Mouse (Mus musculus) intestine, postnatal 0 days (tissue): ENCODE results near the gene Lamtor4. TPM values are rescaled to one million over a fixed set of nuclear protein-coding genes. Genes with fewer than 3 reads are reported as not detected.

Source experiments
- ATAC-seq: fragments of 200-750 bp; cut with Nextera tagmentation; 2 replicates; pipeline ENCODE4 v1.8.0; 2017; ENCODE audit warnings: mild to moderate bottlenecking, moderate TSS enrichment, moderate library complexity
- H3K27ac ChIP-seq: fragments of 300-500 bp; sonication (generic); 2 replicates; pipeline ENCODE4 v1.5.1; 2014; ENCODE audit warnings: mild to moderate bottlenecking, low read depth, low read length, moderate library complexity
- H3K27me3 ChIP-seq: fragments of 300-500 bp; sonication (generic); replicated peaks from 2 replicates; pipeline ENCODE4 v1.6.1; 2014; ENCODE audit warnings: low read length, mixed read lengths; ENCODE audit not compliant: control insufficient read depth, insufficient read depth
- H3K36me3 ChIP-seq: fragments of 300-500 bp; sonication (generic); 2 replicates; pipeline ENCODE4 v1.6.1; 2014; ENCODE audit warnings: mild to moderate bottlenecking, moderate library complexity; ENCODE audit not compliant: control insufficient read depth, insufficient read depth
- H3K4me1 ChIP-seq: fragments of 300-500 bp; sonication (generic); replicated peaks from 2 replicates; pipeline ENCODE4 v1.6.1; 2014; ENCODE audit warnings: antibody characterized with exemption, low read length, mixed read lengths; ENCODE audit not compliant: control insufficient read depth, insufficient read depth
- H3K4me2 ChIP-seq: fragments of 300-500 bp; sonication (generic); replicated peaks from 2 replicates; pipeline ENCODE4 v1.6.1; 2014; ENCODE audit warnings: low read depth, mild to moderate bottlenecking, moderate library complexity
- H3K4me3 ChIP-seq: fragments of 300-500 bp; sonication (generic); 2 replicates; pipeline ENCODE4 v1.5.1; 2014; ENCODE audit warnings: low read depth, low read length
- H3K9ac ChIP-seq: fragments of 300-500 bp; sonication (generic); 2 replicates; pipeline ENCODE4 v1.6.1; 2014; ENCODE audit warnings: mild to moderate bottlenecking, low read depth, low read length
- H3K9me3 ChIP-seq: fragments of 300-500 bp; sonication (generic); 2 replicates; pipeline ENCODE4 v1.6.1; 2016; ENCODE audit warnings: mixed run types; ENCODE audit not compliant: control insufficient read depth
- CTCF ChIP-seq: sonication (generic); IDR thresholded peaks from 2 replicates; pipeline ENCODE4 v1.5.1; 2016; ENCODE audit warnings: low read depth, mild to moderate bottlenecking, control low read depth, antibody characterized with exemption, moderate library complexity
- WGBS: fragments of 180-500 bp; shearing (Covaris S2); extraction: QIAGEN DNeasy Blood & Tissue Kit; methylation state at CpG from one replicate; pipeline ENCODE4 v1.1.7; 2014; 5-methylcytosine and 5-hydroxymethylcytosine counted together
- polyA plus RNA-seq: library from polyadenylated mRNA; unstranded; fragments of >200 nt; fragmentation: Nextera tagmentation; extraction: Ambion mirVana; gene quantifications from 2 replicates; pipeline ENCODE4 v1.2.1, GENCODE M21; 2015

The Lamtor4 gene
- polyA plus RNA-seq, 1 experiment from 2014 or later: 124 TPM

DNA sequence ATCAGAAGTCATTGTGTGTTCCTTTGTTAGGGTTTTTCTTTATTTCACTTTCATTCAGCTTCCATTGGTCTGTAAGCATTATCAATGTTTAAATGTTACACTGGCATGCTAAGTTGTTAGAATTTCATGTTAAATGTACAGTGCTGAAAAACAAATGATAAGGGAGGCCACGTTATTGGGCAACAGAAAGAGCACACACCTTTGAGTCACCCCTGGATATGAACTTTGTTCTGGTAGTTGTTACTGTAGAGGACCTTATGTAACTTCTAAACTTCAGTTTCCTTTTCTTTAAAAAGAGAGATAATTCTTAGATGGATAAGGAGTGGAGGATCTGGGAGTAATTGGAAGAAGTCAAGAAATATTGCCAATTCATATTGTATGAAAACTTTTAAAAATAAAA lies 36.4 kb downstream of the Lamtor4 start:
- H3K36me3 ChIP-seq: no peaks in the 10 kb centered on the region
- ATAC-seq: no peak
- TF ChIP-seq CTCF: no peak
- no peaks in the 10 kb centered on the region for H3K9me3 ChIP-seq
- no peaks in the 10 kb centered on the region for H3K27me3 ChIP-seq
- H3K9ac ChIP-seq: no peak overlapping the region
- 36% methylated on average over 1 of the region's 1 CpGs for WGBS
- H3K4me1 ChIP-seq: no peaks in the 10 kb centered on the region
- H3K4me2 ChIP-seq: no peak overlapping the region
- H3K4me3 ChIP-seq: no peak overlapping the region
- H3K27ac ChIP-seq: no peak overlapping the region

DNA sequence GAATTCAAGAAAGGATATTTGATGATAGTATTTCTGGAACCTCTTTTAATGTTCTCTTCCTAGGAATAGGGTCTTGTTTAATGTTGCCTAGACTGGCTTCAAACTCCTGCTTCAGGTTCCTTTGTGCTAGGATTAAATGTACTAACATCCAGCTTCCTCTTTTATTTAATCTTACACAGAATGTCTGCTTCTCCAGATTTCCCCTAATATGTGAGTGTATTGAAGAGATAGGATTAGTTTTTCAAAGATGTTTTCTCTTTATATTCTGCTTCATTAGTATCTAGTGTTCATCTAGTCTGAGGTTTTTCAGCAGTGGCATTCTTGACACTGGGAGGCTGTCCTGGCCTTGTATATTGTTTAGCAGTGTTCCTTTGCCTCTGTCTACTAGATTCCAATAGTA lies 38.9 kb downstream of the Lamtor4 start:
- Histone ChIP-seq H3K4me2 (no peak overlapping the region), H3K27me3 (no peaks in the 10 kb centered on the region), H3K9ac (no peak overlapping the region), H3K9me3 (no peaks in the 10 kb centered on the region), H3K36me3 (no peaks in the 10 kb centered on the region), H3K4me3 (no peak overlapping the region), H3K27ac (no peak overlapping the region), H3K4me1 (no peaks in the 10 kb centered on the region)
- TF ChIP-seq CTCF: no peak
- no peak for ATAC-seq

DNA sequence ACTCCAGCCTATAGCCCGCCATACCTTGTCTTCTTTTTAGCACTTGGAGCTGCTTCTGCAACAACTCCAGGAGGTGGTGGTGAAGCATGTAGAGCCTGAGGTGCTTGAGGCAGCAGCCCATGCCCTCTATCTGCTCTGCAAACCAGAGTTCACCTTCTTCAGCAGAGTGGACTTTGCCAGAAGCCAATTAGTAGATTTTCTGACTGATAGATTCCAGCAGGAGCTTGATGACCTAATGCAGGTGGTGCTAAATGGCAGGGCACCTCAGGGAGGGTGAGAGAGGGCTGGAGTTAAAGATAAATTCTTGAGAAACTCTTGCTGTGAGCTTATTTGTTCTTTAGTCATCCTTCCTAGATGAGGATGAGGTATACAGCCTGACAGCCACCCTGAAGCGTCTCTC lies 44.3 kb downstream of the Lamtor4 start:
- peak; percentile 13; the same call in 1 of the 2 replicates for TF ChIP-seq CTCF
- H3K27me3 ChIP-seq: no peaks in the 10 kb centered on the region
- H3K4me2 ChIP-seq: no peak overlapping the region
- H3K36me3 ChIP-seq: no peaks in the 10 kb centered on the region
- WGBS: 65% methylated on average over 2 of the region's 2 CpGs
- no peak overlapping the region for H3K27ac ChIP-seq
- no peaks in the 10 kb centered on the region for H3K9me3 ChIP-seq
- H3K4me3 ChIP-seq: no peak overlapping the region
- H3K9ac ChIP-seq: no peak overlapping the region
- ATAC-seq: peak; percentile 73
- H3K4me1 ChIP-seq: no peaks in the 10 kb centered on the region

Other genes starting within 250 kb of the Lamtor4 start
- not detected in 2 replicates for gene Smok3a, start 234.2 kb upstream of the Lamtor4 start, polyA plus RNA-seq
- not detected in 2 replicates for gene Smok3b, start 234.1 kb upstream of the Lamtor4 start, polyA plus RNA-seq
- not detected in 2 replicates for gene Smok3c, start 202.3 kb upstream of the Lamtor4 start, polyA plus RNA-seq
- gene Zkscan1, start 170.4 kb upstream of the Lamtor4 start, polyA plus RNA-seq: 5.6 and 6.5 TPM in 2 replicates
- gene Zscan21, start 138.6 kb upstream of the Lamtor4 start, polyA plus RNA-seq: 17.9 and 19.2 TPM in 2 replicates
- 4.5 and 6.1 TPM in 2 replicates for gene Zfp113, start 99.7 kb upstream of the Lamtor4 start, polyA plus RNA-seq
- 154 and 161 TPM in 2 replicates for gene Cops6, start 94.4 kb upstream of the Lamtor4 start, polyA plus RNA-seq
- 4.8 and 5.5 TPM in 2 replicates for gene Ap4m1, start 83.5 kb upstream of the Lamtor4 start, polyA plus RNA-seq
- gene Mcm7, start 83.1 kb upstream of the Lamtor4 start, polyA plus RNA-seq: 35.9 and 39.1 TPM in 2 replicates
- gene Taf6, start 68.0 kb upstream of the Lamtor4 start, polyA plus RNA-seq: 21.8 and 23.5 TPM in 2 replicates
- gene Cnpy4, start 68.0 kb upstream of the Lamtor4 start, polyA plus RNA-seq: 12.1 and 13.0 TPM in 2 replicates
- 5.2 and 6.0 TPM in 2 replicates for gene Mblac1, start 61.2 kb upstream of the Lamtor4 start, polyA plus RNA-seq
- 0.07 and 0.12 TPM in 2 replicates for gene Nxpe5, start 29.6 kb upstream of the Lamtor4 start, polyA plus RNA-seq
- 4.4 and 4.8 TPM in 2 replicates for gene BC037034, start 8.6 kb downstream of the Lamtor4 start, polyA plus RNA-seq
- gene Gal3st4, start 17.4 kb downstream of the Lamtor4 start, polyA plus RNA-seq: 0.63 and 0.65 TPM in 2 replicates
- 0.07 TPM in 2 replicates for gene Gm43720, start 24.5 kb downstream of the Lamtor4 start, polyA plus RNA-seq
- gene Gpc2, start 24.5 kb downstream of the Lamtor4 start, polyA plus RNA-seq: 1.4 TPM in 2 replicates
- 6.3 and 7.5 TPM in 2 replicates for gene Stag3, start 24.8 kb downstream of the Lamtor4 start, polyA plus RNA-seq
- 0.21 TPM in 1 of 2 replicates, not detected in the other for gene Pvrig, start 86.5 kb downstream of the Lamtor4 start, polyA plus RNA-seq
- 9.2 and 11.0 TPM in 2 replicates for gene Zfp157, start 186.0 kb downstream of the Lamtor4 start, polyA plus RNA-seq